8 mouse cellular contexts compared by ENCODE assay signal in the genomic region with DNA sequence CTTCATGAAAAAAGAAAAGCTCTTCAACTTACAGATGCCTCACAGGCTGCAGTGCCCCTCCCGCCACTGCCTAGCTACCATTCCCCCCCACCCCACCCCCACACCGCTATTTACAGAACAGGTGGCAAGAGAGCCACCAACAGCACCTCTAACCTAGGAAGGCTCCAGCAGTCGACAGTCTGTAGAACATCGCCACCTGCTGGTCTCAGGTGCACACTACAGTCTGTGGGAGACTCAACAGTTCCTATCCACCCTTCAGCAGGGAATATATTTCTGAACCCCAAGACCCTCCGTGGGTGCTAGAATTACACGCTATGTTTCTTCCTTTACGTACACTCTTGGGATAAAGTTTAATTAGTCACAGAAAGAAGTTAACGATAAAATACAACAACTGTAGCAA.
A peak's percentile ranks its signal among the peaks of the same experiment; 100 is the strongest.
DNase-seq lines count a peak whose midpoint lies in the region; ATAC-seq and TF ChIP-seq lines count a peak whose summit lies in the region.

No protein-coding gene starts in this region.

- 16% methylated on average over 8 of the region's 8 CpGs for WGBS in liver, postnatal 0 days (ENCODE audit: insufficient replicate concordance)

- H3K9me3 ChIP-seq in liver, postnatal 0 days (ENCODE audit: low read length), result no peaks in the 10 kb centered on the region

- H3K4me3 ChIP-seq in liver, postnatal 0 days (ENCODE audit: low read depth, low read length), result no peak overlapping the region

- H3K9ac ChIP-seq in liver, postnatal 0 days (replicated peaks), result no peak overlapping the region

- TF ChIP-seq CTCF in liver, postnatal 0 days (IDR thresholded peaks at IDR 0.05; ENCODE audit: low read depth), result peak; percentile 89

- peak; percentile 62 for DNase-seq in urinary bladder, postnatal 25 days (ENCODE audit: low spot score)
- DNase-seq in urinary bladder, adult 18-20 months (ENCODE audit: low spot score in 2 of 2), result no peak
- peak; percentile 60 for DNase-seq in adrenal gland, adult 2 months
- peak; percentile 79 for DNase-seq in embryo, embryonic 11 days
- DNase-seq in liver, postnatal 0 days, result peak; percentile 77
- peak; percentile 54 for DNase-seq in retina, adult 2 months (ENCODE audit: low read depth, low spot score)
- peak; percentile 90 for DNase-seq in thymus, postnatal 4 days

- no peak overlapping the region for H3K27ac ChIP-seq in liver, postnatal 0 days (ENCODE audit: low read depth)

- no peak overlapping the region for H3K4me2 ChIP-seq in liver, postnatal 0 days (ENCODE audit: low read depth, low read length)

- H3K4me1 ChIP-seq in liver, postnatal 0 days (ENCODE audit: insufficient read depth), result no peaks in the 10 kb centered on the region

- no peaks in the 10 kb centered on the region for H3K36me3 ChIP-seq in liver, postnatal 0 days (replicated peaks; ENCODE audit: insufficient read depth, low read length)

- ATAC-seq in hematopoietic stem cell, adult 5-6 weeks (replicated peaks in 1 of 2; ENCODE audit: insufficient read depth in 1 of 2, low FRiP score in 2 of 2, low TSS enrichment in 1 of 2, low read depth in 1 of 2, poor library complexity in 2 of 2, severe bottlenecking in 2 of 2), result peak; percentile 76 to 82
- ATAC-seq in liver, postnatal 0 days, result peak; percentile 56; the same call in 1 of the 2 replicates

- no peaks in the 10 kb centered on the region for H3K27me3 ChIP-seq in liver, postnatal 0 days (ENCODE audit: insufficient read depth, low read length)

- TF ChIP-seq EP300 in liver, postnatal 0 days (IDR thresholded peaks at IDR 0.05; ENCODE audit: low read depth), result no peak

Comparison
In these comparisons a context has a peak if more than half of its experiments do, and no peak if none do; other contexts are left out.
1. DNase-seq: peak in urinary bladder, postnatal 25 days (single experiment), adrenal gland, adult 2 months (single experiment), embryo, embryonic 11 days (single experiment), liver, postnatal 0 days (single experiment), retina, adult 2 months (single experiment) and thymus, postnatal 4 days (single experiment); none in urinary bladder, adult 18-20 months (0 of 2).